Mouse (Mus musculus): ENCODE data around the gene Mei4. TPM values are rescaled to one million over a fixed set of nuclear protein-coding genes. Genes with fewer than 3 reads are reported as not detected.

Mei4 gene
- polyA plus RNA-seq (2015; fragmentation: Nextera tagmentation; extraction: Ambion mirVana), result 0.37 and 0.54 TPM in 2 replicates

DNA sequence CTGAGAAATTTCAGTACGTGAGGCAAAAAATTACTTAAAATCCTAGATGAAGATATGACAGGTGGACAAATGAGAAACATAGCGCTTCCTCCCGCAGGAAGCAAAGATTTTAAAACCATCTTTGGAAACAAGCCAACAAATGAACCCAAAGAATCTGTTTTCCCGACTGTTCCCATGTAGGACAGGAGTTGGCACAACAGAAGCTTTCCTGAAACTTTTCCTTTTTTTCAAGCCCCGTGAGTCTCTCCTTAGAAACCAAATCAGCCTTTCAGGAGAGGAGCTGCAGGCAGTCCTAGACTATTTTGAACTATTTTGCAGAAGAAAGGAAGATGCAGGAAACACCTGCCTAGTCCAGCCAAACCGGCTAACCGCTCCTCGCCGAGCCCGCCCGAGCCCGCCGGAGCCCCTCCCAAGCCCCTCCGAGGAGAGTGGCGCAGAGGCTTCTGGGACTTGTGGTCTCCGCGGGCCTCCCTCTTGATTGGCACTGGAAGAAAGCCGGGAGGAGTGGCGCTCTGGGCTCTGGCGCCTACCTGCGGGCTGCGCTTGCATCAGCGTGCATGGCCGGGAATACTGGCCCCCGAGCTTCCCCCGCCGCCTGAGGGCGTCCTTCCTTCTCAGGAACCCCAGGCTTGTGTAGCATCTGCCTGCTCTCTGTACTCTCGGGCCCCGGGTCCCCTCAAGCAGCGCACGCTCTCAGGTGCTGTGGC lies at the start of gene Mei4:
Mei4 (plus strand) TSS at position 490 of the 707 bp plus-strand sequence.
- DNase-seq, result peak; percentile 45
- Histone ChIP-seq H3K9ac (peak within 1 kb of the TSS; percentile 47; the same call in 1 of the 2 replicates), H3K36me3 (no peaks in the 10 kb centered on the region), H3K4me2 (peak within 1 kb of the TSS; percentile 68), H3K9me3 (replicated peaks) (no peaks in the 10 kb centered on the region), H3K4me3 (replicated peaks) (peak within 1 kb of the TSS; percentile 55), H3K27me3 (no peaks in the 10 kb centered on the region), H3K27ac (no peak within 1 kb of the TSS), H3K4me1 (replicated peaks) (peaks cover 8% of the 10 kb centered on the region)
- WGBS (ENCODE audit: insufficient replicate concordance), result 2% methylated on average over 25 of the region's 32 CpGs
- peak; percentile 96 for ATAC-seq (ENCODE audit: low read depth)

DNA sequence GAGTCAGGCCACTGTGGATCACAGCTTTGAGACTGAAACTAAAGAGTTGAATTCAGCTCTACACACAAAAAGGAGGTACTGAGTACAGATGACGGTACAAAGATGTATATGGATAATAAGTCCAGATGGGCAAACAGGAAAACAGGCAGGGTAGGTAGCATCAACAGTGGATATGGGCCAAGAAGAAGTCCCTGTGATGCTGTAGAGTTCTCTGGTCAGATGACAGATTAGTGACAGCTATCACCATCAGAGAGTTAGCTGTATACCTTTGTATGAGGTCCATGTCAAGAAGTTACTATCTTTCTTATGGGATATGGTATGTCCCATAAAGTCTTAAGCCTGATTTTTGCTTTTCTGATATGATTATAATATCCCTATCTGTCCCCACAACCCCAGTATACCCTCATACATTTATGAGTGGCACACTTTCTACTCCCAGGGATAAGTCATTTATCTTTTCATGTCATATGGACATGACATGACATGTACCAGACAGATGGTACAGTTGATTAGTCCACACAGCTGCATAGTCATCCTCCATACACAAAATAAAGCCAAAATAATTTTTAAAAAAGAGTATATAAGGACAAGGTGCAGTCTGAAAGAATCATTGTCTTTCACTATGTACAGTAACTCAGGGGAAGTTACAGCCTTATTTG lies 43.6 kb upstream of the Mei4 start:
- Histone ChIP-seq H3K9ac (no peak overlapping the region), H3K9me3 (replicated peaks) (no peaks in the 10 kb centered on the region), H3K36me3 (no peaks in the 10 kb centered on the region), H3K4me2 (no peak overlapping the region), H3K4me3 (replicated peaks) (no peak overlapping the region), H3K27ac (no peak overlapping the region), H3K27me3 (no peaks in the 10 kb centered on the region), H3K4me1 (replicated peaks) (no peaks in the 10 kb centered on the region)
- no peak for ATAC-seq (ENCODE audit: low read depth)
- DNase-seq, result no peak
- 61% methylated on average over 1 of the region's 1 CpGs for whole genome bisulfite sequencing (ENCODE audit: insufficient replicate concordance)

DNA sequence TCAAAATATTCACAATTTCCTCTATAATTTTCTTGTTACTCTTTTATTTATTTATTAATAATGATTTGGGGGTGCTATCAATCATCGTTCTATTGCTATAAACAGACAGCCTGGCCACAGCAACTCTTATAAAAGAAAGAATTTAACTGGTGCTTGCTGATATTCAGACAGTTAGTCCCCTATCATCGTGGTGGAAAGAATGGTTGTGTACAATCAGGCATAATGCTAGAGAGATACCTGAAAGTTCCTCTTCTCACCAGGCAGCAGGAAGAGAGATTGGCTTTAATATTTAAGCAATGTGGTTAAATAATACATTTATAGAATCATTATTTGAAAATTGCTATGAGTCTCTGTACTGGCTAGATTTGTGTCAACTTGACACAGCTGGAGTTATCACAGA lies 35.9 kb upstream of the Mei4 start:
- Histone ChIP-seq H3K27me3 (no peaks in the 10 kb centered on the region), H3K4me2 (no peak overlapping the region), H3K36me3 (no peaks in the 10 kb centered on the region), H3K9me3 (replicated peaks) (no peaks in the 10 kb centered on the region), H3K9ac (no peak overlapping the region), H3K4me1 (replicated peaks) (no peaks in the 10 kb centered on the region), H3K4me3 (replicated peaks) (no peak overlapping the region), H3K27ac (no peak overlapping the region)
- WGBS (ENCODE audit: insufficient replicate concordance), result 50% methylated on average over 2 of the region's 2 CpGs
- no peak for ATAC-seq (ENCODE audit: low read depth)
- DNase-seq, result no peak

GRCm38 (mm10) chr9:81834056-81834455 lies 29.4 kb upstream of the Mei4 start:
- Histone ChIP-seq H3K4me1 (replicated peaks) (no peaks in the 10 kb centered on the region), H3K4me2 (no peak overlapping the region), H3K27ac (no peak overlapping the region), H3K9me3 (replicated peaks) (no peaks in the 10 kb centered on the region), H3K9ac (no peak overlapping the region), H3K27me3 (no peaks in the 10 kb centered on the region), H3K4me3 (replicated peaks) (no peak overlapping the region), H3K36me3 (no peaks in the 10 kb centered on the region)
- no peak for ATAC-seq (ENCODE audit: low read depth)
- DNase-seq, result no peak

- no peak for ATAC-seq (ENCODE audit: low read depth)
- no peak for DNase-seq
- no peak overlapping the region for H3K9ac ChIP-seq
- H3K27me3 ChIP-seq, result no peaks in the 10 kb centered on the region
- no peaks in the 10 kb centered on the region for H3K9me3 ChIP-seq (replicated peaks)
- no peaks in the 10 kb centered on the region for H3K36me3 ChIP-seq
- H3K27ac ChIP-seq, result no peak overlapping the region
- H3K4me3 ChIP-seq (replicated peaks), result no peak overlapping the region
- WGBS (ENCODE audit: insufficient replicate concordance), result 27% methylated on average over 1 of the region's 1 CpGs
- H3K4me1 ChIP-seq (replicated peaks), result peaks cover 5% of the 10 kb centered on the region
- H3K4me2 ChIP-seq, result no peak overlapping the region
Measured at GRCm38 (mm10) chr9:81858861-81859260, 4.6 kb upstream of the Mei4 start.

- peaks cover 8% of the 10 kb centered on the region for H3K4me1 ChIP-seq (replicated peaks)
- WGBS (ENCODE audit: insufficient replicate concordance), result 5% methylated on average over 13 of the region's 13 CpGs
- H3K27me3 ChIP-seq, result no peaks in the 10 kb centered on the region
- H3K9me3 ChIP-seq (replicated peaks), result no peaks in the 10 kb centered on the region
- ATAC-seq (ENCODE audit: low read depth) (peak; percentile 64; the same call in 1 of the 2 replicates), DNase-seq (no peak)
- peak overlapping the region; percentile 55 for H3K4me3 ChIP-seq (replicated peaks)
- no peak overlapping the region for H3K27ac ChIP-seq
- peak overlapping the region; percentile 68 for H3K4me2 ChIP-seq
- H3K9ac ChIP-seq, result peak overlapping the region; percentile 47; the same call in 1 of the 2 replicates
- no peaks in the 10 kb centered on the region for H3K36me3 ChIP-seq
Measured at GRCm38 (mm10) chr9:81863888-81864234, 391 bp downstream of the Mei4 start.

GRCm38 (mm10) chr9:81866032-81866431 lies 2.6 kb downstream of the Mei4 start:
- Histone ChIP-seq H3K4me3 (replicated peaks) (no peak overlapping the region), H3K27me3 (no peaks in the 10 kb centered on the region), H3K4me1 (replicated peaks) (peaks cover 8% of the 10 kb centered on the region), H3K36me3 (no peaks in the 10 kb centered on the region), H3K4me2 (no peak overlapping the region), H3K9ac (no peak overlapping the region), H3K27ac (no peak overlapping the region), H3K9me3 (replicated peaks) (no peaks in the 10 kb centered on the region)
- DNase-seq (no peak), ATAC-seq (ENCODE audit: low read depth) (no peak)
- WGBS (ENCODE audit: insufficient replicate concordance), result 46% methylated on average over 2 of the region's 2 CpGs

GRCm38 (mm10) chr9:81921456-81921855 lies 58.0 kb downstream of the Mei4 start:
- Histone ChIP-seq H3K9ac (no peak overlapping the region), H3K4me3 (replicated peaks) (no peak overlapping the region), H3K4me1 (replicated peaks) (no peaks in the 10 kb centered on the region), H3K4me2 (no peak overlapping the region), H3K27ac (no peak overlapping the region), H3K36me3 (no peaks in the 10 kb centered on the region), H3K9me3 (replicated peaks) (no peaks in the 10 kb centered on the region; the same call in 1 of the 2 replicates), H3K27me3 (no peaks in the 10 kb centered on the region)
- WGBS (ENCODE audit: insufficient replicate concordance), result 70% methylated on average over 1 of the region's 1 CpGs
- no peak for DNase-seq
- no peak for ATAC-seq (ENCODE audit: low read depth)

DNA sequence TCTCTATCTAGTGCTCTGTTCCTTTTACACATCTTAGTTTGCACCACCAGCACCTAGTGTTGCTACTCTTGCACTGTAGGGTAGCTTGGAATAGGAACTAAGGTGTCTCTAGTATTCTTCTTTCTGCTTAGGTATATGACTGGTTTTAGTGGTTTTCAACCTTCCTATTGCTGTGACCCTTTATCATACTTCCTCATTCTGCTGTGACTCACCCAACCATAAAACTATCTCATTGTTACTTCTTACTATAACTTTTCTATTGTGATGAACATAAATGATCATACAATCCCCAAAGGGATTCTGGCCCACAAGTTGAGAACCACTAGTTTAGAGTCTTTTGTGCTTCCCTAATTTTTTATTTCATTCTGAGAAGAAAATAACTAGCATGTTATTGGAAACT lies 61.3 kb downstream of the Mei4 start:
- H3K27me3 ChIP-seq, result no peaks in the 10 kb centered on the region
- no peaks in the 10 kb centered on the region for H3K4me1 ChIP-seq (replicated peaks)
- H3K9ac ChIP-seq, result no peak overlapping the region
- ATAC-seq (ENCODE audit: low read depth) (no peak), DNase-seq (no peak)
- no peaks in the 10 kb centered on the region for H3K36me3 ChIP-seq
- no peak overlapping the region for H3K27ac ChIP-seq
- H3K9me3 ChIP-seq (replicated peaks), result no peaks in the 10 kb centered on the region; the same call in 1 of the 2 replicates
- H3K4me3 ChIP-seq (replicated peaks), result no peak overlapping the region
- no peak overlapping the region for H3K4me2 ChIP-seq

GRCm38 (mm10) chr9:81940533-81940932 lies 77.1 kb downstream of the Mei4 start:
- no peak overlapping the region for H3K4me3 ChIP-seq (replicated peaks)
- 55% methylated on average over 4 of the region's 4 CpGs for WGBS (ENCODE audit: insufficient replicate concordance)

GRCm38 (mm10) chr9:81945624-81946023 lies 82.2 kb downstream of the Mei4 start:
- ATAC-seq (ENCODE audit: low read depth), result no peak
- DNase-seq, result no peak
- no peaks in the 10 kb centered on the region for H3K27me3 ChIP-seq
- H3K9me3 ChIP-seq (replicated peaks), result no peaks in the 10 kb centered on the region
- H3K4me3 ChIP-seq (replicated peaks), result no peak overlapping the region
- H3K4me2 ChIP-seq, result no peak overlapping the region
- H3K36me3 ChIP-seq, result no peaks in the 10 kb centered on the region
- H3K9ac ChIP-seq, result no peak overlapping the region
- 60% methylated on average over 6 of the region's 6 CpGs for WGBS (ENCODE audit: insufficient replicate concordance)
- no peak overlapping the region for H3K27ac ChIP-seq
- H3K4me1 ChIP-seq (replicated peaks), result no peaks in the 10 kb centered on the region

More at GRCm38 (mm10) chr9:81940533-81940932, 77.1 kb downstream of the Mei4 start:
- ATAC-seq (ENCODE audit: low read depth) (no peak), DNase-seq (no peak)
- Histone ChIP-seq H3K9ac (no peak overlapping the region), H3K36me3 (no peaks in the 10 kb centered on the region), H3K4me2 (no peak overlapping the region), H3K4me1 (replicated peaks) (no peaks in the 10 kb centered on the region), H3K27ac (no peak overlapping the region), H3K27me3 (no peaks in the 10 kb centered on the region), H3K9me3 (replicated peaks) (no peaks in the 10 kb centered on the region)

- no peak for DNase-seq
- H3K4me2 ChIP-seq, result no peak overlapping the region
- H3K9me3 ChIP-seq (replicated peaks), result no peaks in the 10 kb centered on the region
- no peak for ATAC-seq (ENCODE audit: low read depth)
- H3K36me3 ChIP-seq, result no peaks in the 10 kb centered on the region
- H3K9ac ChIP-seq, result no peak overlapping the region
- H3K27ac ChIP-seq, result no peak overlapping the region
- 44% methylated on average over 3 of the region's 3 CpGs for WGBS (ENCODE audit: insufficient replicate concordance)
- no peak overlapping the region for H3K4me3 ChIP-seq (replicated peaks)
- no peaks in the 10 kb centered on the region for H3K27me3 ChIP-seq
- H3K4me1 ChIP-seq (replicated peaks), result no peaks in the 10 kb centered on the region
Measured at GRCm38 (mm10) chr9:81956858-81957257, 93.4 kb downstream of the Mei4 start.
